Mouse (Mus musculus): ENCODE results near the gene Cubn. TPM values are rescaled to one million over a fixed set of nuclear protein-coding genes. Genes with fewer than 3 reads are reported as not detected.

The Cubn gene
- polyA plus RNA-seq, 1 experiment: 0.23 TPM

DNA sequence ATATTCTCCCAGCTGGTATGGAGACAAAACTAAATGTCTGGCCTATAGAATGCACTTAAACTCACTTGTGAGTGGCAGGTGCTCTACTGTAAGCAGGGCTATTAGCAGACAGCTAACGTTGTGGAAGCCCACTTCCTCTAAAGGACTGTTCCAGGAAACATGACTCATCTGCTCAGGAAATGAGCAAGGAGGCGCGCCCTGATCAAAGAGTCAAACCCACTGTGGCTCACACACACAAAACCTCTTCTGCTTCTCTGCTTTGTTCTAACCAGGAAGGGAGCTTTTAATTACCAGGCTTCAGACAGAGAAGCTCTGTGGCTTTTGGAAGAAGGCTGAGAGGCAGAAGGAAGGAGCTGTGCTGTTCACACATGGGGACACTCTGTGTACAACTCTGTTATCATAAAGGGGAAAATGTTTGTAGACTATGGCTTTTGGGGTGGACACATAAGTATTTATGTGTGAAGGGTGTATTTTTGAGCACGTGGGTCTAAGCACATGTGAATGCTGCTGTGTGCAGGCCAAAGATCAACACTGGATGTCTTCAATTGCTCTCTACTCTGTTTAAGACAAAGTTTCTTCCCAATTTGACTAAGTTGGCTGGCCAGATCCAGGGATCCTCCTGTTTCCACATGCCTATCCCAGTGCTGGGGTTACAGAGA lies 78.0 kb downstream of the Cubn start:
- TF ChIP-seq MYOD1 (IDR thresholded peaks at IDR 0.05; ENCODE audit: control insufficient read depth in 1 of 3, insufficient read length in 2 of 3, low read depth in 2 of 3) (peak in 1 of 3 experiments; percentile 49), TCF3 (IDR thresholded peaks at IDR 0.05; ENCODE audit: insufficient read length, low read depth) (no peak)
- Histone ChIP-seq H3ac (ENCODE audit: control insufficient read depth, insufficient read length) (no peak overlapping the region), H3K36me3 (ENCODE audit: control insufficient read depth, insufficient read depth) (no peaks in the 10 kb centered on the region), H3K4me3 (no peak overlapping the region), H3K4me2 (ENCODE audit: low read depth) (peak overlapping the region; percentile 67), H3K27me3 (ENCODE audit: control insufficient read depth, insufficient read depth, insufficient read length) (no peaks in the 10 kb centered on the region), H3K79me2 (ENCODE audit: control insufficient read depth, insufficient read depth) (no peaks in the 10 kb centered on the region)

DNA sequence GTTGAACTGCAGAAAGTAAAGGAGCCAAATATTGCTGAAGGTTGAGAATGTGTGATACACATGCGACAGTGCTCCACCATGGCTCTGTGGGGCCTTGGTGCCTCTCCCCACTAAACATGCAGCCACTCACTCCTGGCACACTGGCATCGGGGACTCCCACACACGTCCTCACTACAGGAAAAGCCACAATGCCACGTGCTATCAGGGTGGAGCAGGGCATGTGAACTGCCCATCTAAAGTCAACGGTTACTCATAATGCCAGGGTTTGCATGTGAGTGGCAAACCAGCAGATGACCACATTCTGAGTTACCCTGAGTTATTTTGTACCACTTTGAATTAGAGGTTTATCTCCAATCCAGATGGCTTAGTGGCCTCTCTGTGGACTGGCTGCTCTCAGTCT lies 81.0 kb downstream of the Cubn start:
- Histone ChIP-seq H3ac (ENCODE audit: control insufficient read depth, insufficient read length) (no peak overlapping the region), H3K4me2 (ENCODE audit: low read depth) (peak overlapping the region; percentile 77), H3K27me3 (ENCODE audit: control insufficient read depth, insufficient read depth, insufficient read length) (no peaks in the 10 kb centered on the region), H3K79me2 (ENCODE audit: control insufficient read depth, insufficient read depth) (no peaks in the 10 kb centered on the region), H3K4me3 (no peak overlapping the region), H3K36me3 (ENCODE audit: control insufficient read depth, insufficient read depth) (no peaks in the 10 kb centered on the region)
- TF ChIP-seq MYOD1 (IDR thresholded peaks at IDR 0.05; ENCODE audit: control insufficient read depth in 1 of 3, insufficient read length in 2 of 3, low read depth in 2 of 3): peak in 2 of 3 experiments; percentile 59 to 87
- peak; percentile 89 for TF ChIP-seq USF1 (IDR thresholded peaks at IDR 0.05; ENCODE audit: low read depth)
- peak; percentile 92 for TF ChIP-seq MAX (IDR thresholded peaks at IDR 0.05; ENCODE audit: low read depth)
- peak; percentile 57 for TF ChIP-seq TCF12 (IDR thresholded peaks at IDR 0.05; ENCODE audit: insufficient read depth, poor library complexity, severe bottlenecking)
- TF ChIP-seq MYOG (IDR thresholded peaks at IDR 0.05; ENCODE audit: control insufficient read depth in 1 of 3, insufficient read depth in 1 of 3, insufficient read length in 2 of 3, low read depth in 2 of 3): peak in 2 of 3 experiments; percentile 65 to 87
- TF ChIP-seq SRF (IDR thresholded peaks at IDR 0.05; ENCODE audit: control insufficient read depth, insufficient read length, low read depth): peak; percentile 77
- no peak for TF ChIP-seq E2F4 (IDR thresholded peaks at IDR 0.05; ENCODE audit: insufficient read depth)
- no peak for TF ChIP-seq CEBPB (IDR thresholded peaks at IDR 0.05; ENCODE audit: insufficient read depth, poor library complexity, severe bottlenecking)
- TF ChIP-seq POLR2AphosphoS2 (IDR thresholded peaks at IDR 0.05; ENCODE audit: insufficient read length, low read depth): no peak
- peak; percentile 14 for TF ChIP-seq POLR2A (IDR thresholded peaks at IDR 0.05; ENCODE audit: insufficient read length, low read depth)
- TF ChIP-seq TCF3 (IDR thresholded peaks at IDR 0.05; ENCODE audit: insufficient read length, low read depth): peak; percentile 39
- no peak for TF ChIP-seq REST (IDR thresholded peaks at IDR 0.05; ENCODE audit: insufficient read depth, insufficient read length)

DNA sequence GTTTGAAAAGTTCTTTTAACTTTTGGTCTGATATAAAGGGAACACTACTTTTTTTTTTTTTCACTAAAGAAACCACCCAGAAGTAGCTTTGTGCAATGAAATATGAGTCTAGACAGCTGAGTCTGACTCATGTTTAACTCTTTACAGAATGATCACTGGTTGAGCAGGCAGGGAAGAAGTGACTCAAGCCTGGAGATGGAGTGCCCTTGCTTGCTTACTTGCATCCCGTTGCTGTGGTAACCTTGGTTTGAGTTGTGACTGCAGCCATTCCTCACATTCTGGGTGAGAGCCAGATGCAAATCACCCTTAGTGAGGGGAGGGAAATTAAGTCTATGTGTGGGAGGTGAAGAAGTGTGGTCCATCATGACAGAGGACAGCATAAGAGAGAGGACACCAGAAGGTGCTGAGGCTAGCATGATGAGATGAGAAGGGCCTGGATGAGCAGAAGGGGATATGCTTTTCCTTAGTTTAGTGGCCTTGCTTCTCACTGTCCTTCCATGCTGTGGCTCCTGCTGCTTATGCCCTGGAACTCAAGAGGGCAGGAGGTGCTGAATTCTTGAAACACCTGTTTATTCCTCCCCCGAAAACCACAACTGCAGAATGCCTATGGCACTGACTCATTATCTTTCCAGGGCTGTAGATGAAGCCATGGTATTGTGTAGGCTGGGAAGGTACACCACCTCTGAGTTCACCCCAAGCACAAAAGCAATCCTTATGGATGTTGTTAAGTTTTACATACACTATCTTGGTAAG lies 81.7 kb downstream of the Cubn start:
- TF ChIP-seq SRF (IDR thresholded peaks at IDR 0.05; ENCODE audit: control insufficient read depth, insufficient read length, low read depth) (no peak), TCF12 (IDR thresholded peaks at IDR 0.05; ENCODE audit: insufficient read depth, poor library complexity, severe bottlenecking) (peak; percentile 81), POLR2AphosphoS2 (IDR thresholded peaks at IDR 0.05; ENCODE audit: insufficient read length, low read depth) (no peak), USF1 (IDR thresholded peaks at IDR 0.05; ENCODE audit: low read depth) (no peak), MAX (IDR thresholded peaks at IDR 0.05; ENCODE audit: low read depth) (no peak), MYOG (IDR thresholded peaks at IDR 0.05; ENCODE audit: control insufficient read depth in 1 of 3, insufficient read depth in 1 of 3, insufficient read length in 2 of 3, low read depth in 2 of 3) (peak in 2 of 3 experiments; percentile 76), TCF3 (IDR thresholded peaks at IDR 0.05; ENCODE audit: insufficient read length, low read depth) (no peak), REST (IDR thresholded peaks at IDR 0.05; ENCODE audit: insufficient read depth, insufficient read length) (no peak), E2F4 (IDR thresholded peaks at IDR 0.05; ENCODE audit: insufficient read depth) (no peak), MYOD1 (IDR thresholded peaks at IDR 0.05; ENCODE audit: control insufficient read depth in 1 of 3, insufficient read length in 2 of 3, low read depth in 2 of 3) (peak; percentile 45 to 91 (median 84)), POLR2A (IDR thresholded peaks at IDR 0.05; ENCODE audit: insufficient read length, low read depth) (no peak), CEBPB (IDR thresholded peaks at IDR 0.05; ENCODE audit: insufficient read depth, poor library complexity, severe bottlenecking) (peak; percentile 50; the same call in 1 of the 2 replicates)
- H3K4me3 ChIP-seq: no peak overlapping the region
- no peak overlapping the region for H3ac ChIP-seq (ENCODE audit: control insufficient read depth, insufficient read length)
- H3K36me3 ChIP-seq (ENCODE audit: control insufficient read depth, insufficient read depth): no peaks in the 10 kb centered on the region
- no peaks in the 10 kb centered on the region for H3K79me2 ChIP-seq (ENCODE audit: control insufficient read depth, insufficient read depth)
- no peaks in the 10 kb centered on the region for H3K27me3 ChIP-seq (ENCODE audit: control insufficient read depth, insufficient read depth, insufficient read length)
- peak overlapping the region; percentile 77 for H3K4me2 ChIP-seq (ENCODE audit: low read depth)

DNA sequence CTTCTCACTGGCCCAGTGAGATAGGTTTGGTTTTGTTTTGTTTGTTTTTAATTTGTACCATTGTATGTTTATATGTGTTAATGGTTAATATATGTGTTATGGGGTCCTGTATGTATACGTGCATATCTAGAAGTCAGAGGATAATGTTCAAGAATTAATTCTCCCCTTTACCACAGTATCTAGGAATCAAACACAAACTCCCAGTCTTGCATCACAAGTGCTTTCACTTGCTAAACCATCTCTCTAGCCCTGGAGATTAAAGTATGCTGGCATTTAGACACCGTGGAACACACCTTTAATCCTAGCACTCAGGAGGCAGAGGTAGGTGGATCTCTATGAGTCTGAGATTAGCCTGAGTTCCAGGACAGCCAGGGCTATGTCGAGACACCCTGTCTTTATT lies 83.3 kb downstream of the Cubn start:
- Histone ChIP-seq H3K27me3 (ENCODE audit: control insufficient read depth, insufficient read depth, insufficient read length) (no peaks in the 10 kb centered on the region), H3K79me2 (ENCODE audit: control insufficient read depth, insufficient read depth) (no peaks in the 10 kb centered on the region), H3K36me3 (ENCODE audit: control insufficient read depth, insufficient read depth) (no peaks in the 10 kb centered on the region), H3ac (ENCODE audit: control insufficient read depth, insufficient read length) (no peak overlapping the region), H3K4me2 (ENCODE audit: low read depth) (peak overlapping the region; percentile 61), H3K4me3 (no peak overlapping the region)
- TF ChIP-seq REST (IDR thresholded peaks at IDR 0.05; ENCODE audit: insufficient read depth, insufficient read length) (no peak), CEBPB (IDR thresholded peaks at IDR 0.05; ENCODE audit: insufficient read depth, poor library complexity, severe bottlenecking) (peak; percentile 56; the same call in 1 of the 2 replicates)

DNA sequence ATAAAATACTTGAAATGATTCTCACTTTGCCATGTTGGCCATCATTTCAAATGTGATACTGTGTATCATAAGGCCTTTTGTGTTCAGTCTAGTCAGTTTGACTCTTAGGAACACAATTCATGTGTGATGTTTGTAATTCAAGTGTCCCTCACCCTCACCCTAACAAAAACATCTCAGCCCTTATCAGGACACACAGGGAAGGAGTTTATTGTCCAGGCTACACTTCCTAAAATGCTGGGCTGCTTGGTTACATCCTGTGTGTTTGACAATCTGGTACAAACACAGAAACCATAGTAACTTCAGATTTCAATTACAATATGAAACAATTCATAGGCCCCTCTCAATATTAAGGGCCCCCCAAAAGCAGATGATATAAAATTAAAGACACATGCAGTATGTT lies 83.9 kb downstream of the Cubn start:
- TF ChIP-seq MYOD1 (IDR thresholded peaks at IDR 0.05; ENCODE audit: control insufficient read depth in 1 of 3, insufficient read length in 2 of 3, low read depth in 2 of 3) (no peak), E2F4 (IDR thresholded peaks at IDR 0.05; ENCODE audit: insufficient read depth) (no peak), USF1 (IDR thresholded peaks at IDR 0.05; ENCODE audit: low read depth) (no peak), MAX (IDR thresholded peaks at IDR 0.05; ENCODE audit: low read depth) (no peak), POLR2AphosphoS2 (IDR thresholded peaks at IDR 0.05; ENCODE audit: insufficient read length, low read depth) (no peak), SRF (IDR thresholded peaks at IDR 0.05; ENCODE audit: control insufficient read depth, insufficient read length, low read depth) (no peak)
- Histone ChIP-seq H3K4me3 (no peak overlapping the region), H3K79me2 (ENCODE audit: control insufficient read depth, insufficient read depth) (no peaks in the 10 kb centered on the region), H3K4me2 (ENCODE audit: low read depth) (peak overlapping the region; percentile 61), H3ac (ENCODE audit: control insufficient read depth, insufficient read length) (no peak overlapping the region), H3K36me3 (ENCODE audit: control insufficient read depth, insufficient read depth) (no peaks in the 10 kb centered on the region), H3K27me3 (ENCODE audit: control insufficient read depth, insufficient read depth, insufficient read length) (no peaks in the 10 kb centered on the region)
